Mouse (Mus musculus) heart, adult 2 months (tissue): ENCODE data around the gene Tmem159.

Source experiments
- CTCF ChIP-seq: fragments of 200-600 bp; IDR thresholded peaks from 2 replicates; pipeline ENCODE4 v1.8.1; 2022; ENCODE audit warnings: antibody characterized with exemption, mild to moderate bottlenecking, moderate library complexity
- POLR2A ChIP-seq: fragments of 200-500 bp; IDR thresholded peaks from 2 replicates; pipeline ENCODE4 v1.6.1; 2011; ENCODE audit warnings: mild to moderate bottlenecking, low read depth, low read length, control low read depth; ENCODE audit not compliant: insufficient read depth

DNA sequence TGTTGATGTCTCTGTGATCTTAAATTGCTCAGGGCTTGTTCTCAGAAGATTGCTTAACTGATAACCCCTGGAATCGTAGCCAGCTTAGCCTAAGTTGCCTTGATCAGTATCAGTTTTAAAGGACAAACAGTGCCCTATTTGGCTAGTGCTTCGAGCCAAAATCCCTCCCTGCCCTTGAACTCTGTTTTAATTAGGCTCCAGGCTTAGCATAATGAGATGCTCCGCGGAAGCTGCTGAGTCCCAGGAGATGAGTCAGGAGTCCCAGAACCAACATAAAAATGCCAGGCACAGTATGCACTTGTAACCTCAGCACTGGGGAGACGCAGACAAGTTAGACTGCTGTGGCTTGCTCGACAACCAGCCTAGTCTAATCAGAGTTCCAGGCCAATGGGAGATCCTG lies 15.4 kb downstream of the Tmem159 start:
- TF ChIP-seq POLR2A (no peak), CTCF (no peak)
